Mouse (Mus musculus): ENCODE measurements at regions not wholly inside any gene's neighbourhood (a gene's known extent, or its start where the extent isn't known, plus 50 kb on each side); places are given as distances from the start of the nearest gene placed in this dataset.

DNA sequence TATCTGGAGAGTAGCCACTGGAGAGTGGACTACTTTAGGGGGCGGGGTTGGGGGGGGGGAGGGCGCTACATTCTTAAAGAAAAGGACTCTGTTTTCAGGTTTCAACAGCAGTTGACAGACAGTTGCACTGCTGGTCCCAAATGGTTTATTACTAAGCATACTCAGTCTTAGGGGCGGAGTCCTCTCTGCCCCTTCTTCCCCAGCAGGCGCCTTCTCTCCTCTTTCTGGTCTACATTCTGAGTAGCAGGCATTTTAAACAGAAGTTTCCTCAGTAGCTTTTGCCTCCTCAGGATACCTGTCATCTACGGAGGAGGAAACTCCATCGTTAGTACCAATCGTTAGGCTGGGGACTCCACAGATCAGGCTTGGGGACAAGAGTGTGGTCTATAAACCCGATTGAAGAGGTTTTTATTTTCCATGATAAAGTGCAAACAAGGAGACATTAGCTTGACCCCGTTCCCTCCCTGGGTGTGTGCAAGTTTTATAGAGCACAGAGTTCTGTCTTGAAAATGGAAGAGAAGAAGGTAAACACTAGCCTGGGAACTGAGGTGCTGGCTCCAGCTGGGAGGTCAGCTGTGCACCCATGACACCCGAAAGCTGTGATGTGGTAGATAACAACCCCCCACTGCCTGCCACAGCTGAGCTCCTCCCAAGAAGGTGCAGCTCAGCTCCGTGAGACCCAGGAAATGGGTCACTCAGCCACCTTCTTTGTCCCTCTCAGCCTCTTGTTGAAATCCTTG is 107.8 kb downstream of the Btg1 start:
- peak; percentile 50 for DNase-seq (ENCODE audit: low read depth, low spot score)

DNA sequence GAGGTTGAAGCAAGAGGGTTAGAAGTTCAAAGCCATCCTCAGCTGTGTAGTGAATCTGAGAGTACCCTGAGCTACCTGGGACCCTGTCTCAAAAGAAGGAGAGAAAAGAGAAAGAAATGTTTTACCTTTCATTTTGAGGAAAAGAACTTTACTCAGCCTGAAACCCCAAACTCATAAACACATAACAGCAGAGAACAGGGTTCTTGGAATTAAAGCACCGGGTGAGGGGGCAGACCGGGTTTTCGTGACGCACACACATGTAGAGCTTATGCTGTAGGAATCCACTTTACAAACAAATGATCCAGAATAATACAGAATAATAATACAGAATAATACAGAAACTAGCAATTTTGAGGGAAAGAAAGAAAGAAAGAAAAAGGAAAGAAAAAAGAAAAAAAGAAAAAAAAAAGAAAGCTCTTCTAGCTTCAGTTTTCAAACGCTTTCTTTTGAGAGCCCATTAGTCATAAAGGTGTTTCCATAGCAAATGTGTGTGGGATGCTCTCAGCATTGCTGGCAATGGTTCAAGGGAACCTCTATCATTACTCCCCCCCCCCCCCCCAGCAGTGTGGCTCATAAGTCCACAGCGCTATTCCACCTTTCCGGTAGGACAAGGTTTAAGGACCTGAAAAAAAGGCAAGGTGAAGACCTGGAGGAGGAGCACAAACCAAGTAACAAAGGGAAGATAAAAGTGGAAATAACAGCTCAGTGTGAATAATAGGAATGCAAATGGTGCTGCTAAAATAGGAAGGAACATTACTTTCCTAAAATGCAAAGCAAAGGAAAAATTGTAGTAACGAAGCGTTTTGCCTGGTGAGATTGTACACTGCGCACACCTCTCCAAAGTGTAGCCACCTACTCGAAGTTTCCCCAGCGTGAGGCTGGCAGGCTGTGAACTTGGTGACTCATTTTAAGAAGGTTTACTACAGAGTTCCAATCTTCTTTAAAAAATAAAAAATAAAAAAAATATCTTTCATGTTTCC is 110.3 kb downstream of the Btg1 start:
- no peak for DNase-seq (ENCODE audit: low read depth, low spot score)

DNA sequence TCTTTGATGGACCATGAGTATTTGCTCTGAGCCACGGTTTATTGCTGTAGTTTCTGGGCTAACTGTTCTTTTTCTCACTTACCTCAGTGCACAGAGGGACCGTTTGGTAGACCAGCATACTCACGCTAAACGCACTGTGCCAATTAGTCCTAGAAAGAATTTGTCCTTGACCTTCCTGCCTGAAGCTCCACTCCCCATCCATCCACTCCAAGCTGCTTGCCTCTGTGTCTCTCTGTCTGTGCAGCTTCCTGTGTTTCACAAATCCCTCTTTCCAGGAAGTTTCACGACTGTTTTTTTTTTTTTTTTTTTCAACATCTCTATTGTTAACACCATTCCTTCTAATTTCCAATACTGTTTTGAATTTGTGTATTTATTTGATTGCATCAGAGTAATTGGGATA is 116.8 kb downstream of the Btg1 start:
- DNase-seq (ENCODE audit: low read depth, low spot score), result peak; percentile 74

DNA sequence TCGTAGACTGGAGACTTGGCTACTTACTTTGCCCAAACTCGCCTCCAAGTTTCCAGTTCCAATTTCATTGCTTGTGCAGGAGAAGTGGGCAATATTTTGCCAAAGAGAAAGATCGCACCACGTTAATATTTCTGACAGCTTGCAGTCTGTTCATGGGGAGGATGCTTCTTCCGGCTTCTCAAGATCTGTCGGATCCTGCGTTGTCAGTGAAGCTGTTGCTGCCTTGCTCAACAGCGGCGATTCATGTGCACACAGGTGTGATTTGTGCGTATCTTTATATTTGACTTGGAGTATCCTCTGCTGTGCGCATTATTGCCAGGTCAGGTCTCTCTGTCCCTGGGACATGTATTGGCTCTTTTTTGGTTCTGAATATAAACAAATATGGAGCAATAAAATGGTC is 118.3 kb downstream of the Btg1 start:
- DNase-seq (ENCODE audit: low read depth, low spot score), result no peak

DNA sequence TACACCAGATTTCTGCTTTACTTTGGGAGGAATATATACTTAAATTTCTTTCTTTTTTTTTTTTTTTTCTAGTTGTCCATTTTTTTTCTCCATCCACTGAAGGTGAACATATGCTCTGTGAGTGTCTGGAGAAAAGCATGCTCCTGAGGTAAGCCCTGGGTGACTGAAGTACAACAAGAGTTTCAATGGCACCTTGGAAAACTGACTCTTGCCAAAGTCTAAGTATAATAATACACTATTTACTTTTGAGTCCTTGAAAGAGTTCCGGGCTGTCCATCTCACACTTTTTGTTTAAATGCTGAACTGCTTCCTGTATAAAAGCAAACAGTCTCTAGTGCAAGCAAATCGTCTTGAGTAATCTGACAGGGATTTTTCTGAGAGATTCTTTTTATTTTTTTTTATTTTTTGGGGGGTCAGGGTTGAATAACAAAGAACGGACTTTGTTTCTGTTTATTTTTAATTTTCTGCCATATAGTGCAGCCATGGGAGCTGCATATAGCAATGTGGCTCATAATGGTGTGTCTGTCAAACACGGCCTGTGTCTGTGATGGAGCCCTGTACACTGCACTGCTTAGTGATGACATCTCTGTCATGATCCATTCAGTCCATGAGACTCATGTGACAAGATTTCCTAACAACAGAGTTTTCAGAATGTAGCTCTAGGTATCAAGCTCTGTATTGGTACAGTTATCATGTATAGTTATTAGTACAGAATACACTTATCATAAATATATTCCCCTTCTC is 119.3 kb downstream of the Btg1 start:
- DNase-seq (ENCODE audit: low read depth, low spot score), result no peak

DNA sequence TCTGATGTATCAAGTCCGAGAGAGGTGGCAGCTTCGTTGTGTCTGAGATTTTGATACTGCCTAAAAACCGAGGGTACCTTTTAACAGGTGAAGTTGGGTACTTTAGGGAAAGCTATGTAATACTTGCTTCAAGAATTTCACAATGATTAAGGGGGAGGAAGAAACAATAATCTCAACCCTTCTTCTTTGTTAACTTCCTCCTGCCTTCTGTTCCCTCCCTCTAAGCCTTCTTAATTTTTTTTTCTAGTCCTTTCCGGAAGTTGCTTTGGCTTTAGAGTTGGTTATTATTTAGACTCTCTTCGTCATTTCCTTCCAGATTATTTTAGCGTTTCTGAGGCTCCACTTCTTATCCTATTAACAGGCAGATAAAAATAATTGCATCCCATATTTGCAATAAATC is 121.2 kb downstream of the Btg1 start:
- DNase-seq (ENCODE audit: low read depth, low spot score), result no peak

DNA sequence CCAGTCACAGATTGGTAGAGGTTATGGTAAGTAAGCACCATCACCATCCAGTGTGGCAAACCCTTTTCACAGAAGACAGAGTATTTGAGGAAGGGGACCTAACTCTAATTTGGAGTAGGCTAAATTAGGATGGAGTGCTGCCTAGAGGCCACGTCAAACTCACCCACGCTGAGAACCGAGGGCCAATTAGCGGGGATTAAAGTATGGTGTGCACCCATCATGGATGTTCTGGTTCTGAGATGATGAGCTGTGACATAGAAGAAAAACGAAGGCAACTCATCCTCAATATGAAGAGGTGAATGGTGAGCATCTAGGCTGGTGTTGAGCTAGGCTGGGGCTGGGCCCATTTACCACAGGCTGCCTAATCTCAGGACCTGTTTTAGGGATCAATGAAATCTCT is 121.8 kb downstream of the Btg1 start:
- DNase-seq (ENCODE audit: low read depth, low spot score), result no peak

DNA sequence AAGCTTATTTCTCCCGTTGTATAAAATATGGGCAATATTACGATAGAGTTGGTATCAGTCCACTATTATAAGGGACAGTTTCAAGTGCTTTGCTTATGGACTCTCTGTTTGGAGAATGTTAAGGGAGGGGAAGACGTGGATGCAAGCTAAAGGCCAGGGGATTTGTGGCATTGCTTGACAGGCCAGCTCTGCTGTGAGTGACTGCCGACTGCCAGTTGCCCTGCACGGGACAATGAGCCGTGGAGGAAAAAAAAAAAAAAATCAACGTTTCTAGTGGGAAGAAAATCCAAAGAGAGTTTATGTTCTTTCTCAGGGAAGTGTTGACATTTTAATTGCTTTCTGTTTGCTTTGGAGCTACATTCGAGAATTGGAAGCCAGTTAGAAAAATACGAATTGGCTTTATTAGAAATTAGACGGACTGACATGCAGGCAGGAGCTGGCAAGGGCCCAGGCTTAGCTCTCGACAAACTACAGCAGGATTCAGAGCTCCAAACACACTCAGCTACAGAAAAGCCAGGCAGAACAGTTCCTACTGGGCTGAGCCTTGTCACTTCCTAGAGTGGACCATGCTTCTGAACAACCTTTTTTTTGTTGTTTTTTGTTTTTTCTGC is 127.5 kb downstream of the Btg1 start:
- no peak for DNase-seq (ENCODE audit: low read depth, low spot score)

DNA sequence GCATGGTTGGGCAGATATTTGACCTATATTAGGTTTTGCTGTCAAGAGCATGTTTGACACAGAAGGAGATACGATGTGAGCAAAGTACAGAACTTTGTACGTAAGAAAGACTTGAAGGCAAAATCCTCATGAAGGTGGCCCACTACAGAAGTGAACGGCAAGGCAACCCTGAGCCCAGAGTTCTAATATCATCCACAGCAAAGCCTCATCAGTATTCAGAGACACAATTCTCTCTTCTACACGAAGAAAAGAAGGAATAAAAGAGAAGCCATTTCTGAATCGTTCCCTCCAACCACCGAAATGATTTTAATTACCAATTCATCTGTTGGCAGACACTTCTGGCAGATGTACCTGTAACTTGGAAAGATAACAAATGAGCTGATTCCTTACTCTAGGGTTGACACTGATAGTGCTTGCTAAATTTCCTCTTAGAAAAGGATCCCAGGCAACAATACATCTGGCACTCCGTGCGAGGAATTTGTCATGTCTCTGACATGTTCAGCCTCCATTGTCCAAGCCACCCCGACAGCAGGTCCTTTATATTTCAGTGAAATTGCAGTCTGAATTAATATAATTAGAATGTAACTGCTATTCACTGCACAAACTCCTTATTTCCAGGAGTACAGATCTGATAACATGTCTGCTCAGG is 130.3 kb downstream of the Btg1 start:
- no peak for DNase-seq (ENCODE audit: low read depth, low spot score)

DNA sequence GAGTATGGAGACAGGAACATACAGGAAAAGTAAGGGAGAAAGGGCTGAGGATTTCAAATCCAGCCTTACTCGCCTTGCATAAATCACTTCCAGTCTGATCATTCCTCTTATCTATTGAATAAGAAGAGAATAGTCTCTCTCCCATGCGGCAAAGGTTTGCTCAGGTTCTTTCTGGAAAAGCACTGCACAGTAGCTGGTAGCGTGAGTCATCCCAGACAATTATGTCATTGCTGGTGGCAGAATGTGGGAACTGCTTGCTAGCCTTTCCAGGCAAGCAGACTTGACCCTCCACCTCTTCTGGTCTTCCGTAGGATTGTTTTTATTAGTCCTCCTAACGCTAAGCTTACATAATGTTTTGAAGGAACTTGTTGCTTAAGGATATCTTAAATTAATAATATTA is 134.1 kb downstream of the Btg1 start:
- DNase-seq (ENCODE audit: low read depth, low spot score), result peak; percentile 20

DNA sequence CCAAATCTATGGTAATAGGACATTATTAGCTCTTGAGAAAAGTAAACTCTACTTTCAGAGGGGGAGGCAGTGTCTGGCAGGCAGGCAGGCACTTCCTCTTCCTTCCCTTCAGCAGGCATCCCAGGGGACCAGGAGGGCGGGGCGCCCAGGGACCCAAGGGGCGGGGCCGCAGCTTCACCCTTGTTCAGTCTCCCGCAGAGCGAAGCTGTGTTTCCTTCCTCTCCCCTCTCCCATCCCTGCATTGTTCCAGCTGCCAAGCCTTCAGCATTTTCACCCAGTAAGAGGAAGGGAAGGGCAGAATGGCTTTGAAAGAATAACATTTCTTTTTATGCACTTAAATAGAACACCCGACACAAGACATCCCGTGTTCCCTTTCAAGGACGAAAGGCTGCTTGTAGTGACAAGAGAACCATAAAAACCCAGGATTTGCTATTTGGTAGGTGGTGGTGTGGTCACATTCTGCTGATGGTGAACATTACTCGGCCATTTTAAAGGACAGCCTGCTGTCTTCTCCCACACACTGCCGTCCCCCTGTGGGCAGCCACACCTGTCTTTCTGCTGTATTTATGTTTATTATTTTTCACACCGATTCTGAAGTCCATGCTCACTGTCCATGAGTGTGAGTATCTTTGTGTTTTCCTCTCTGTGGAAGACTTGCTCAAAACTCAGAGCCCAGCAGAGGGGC is 134.9 kb downstream of the Btg1 start:
- DNase-seq (ENCODE audit: low read depth, low spot score), result peak; percentile 97

DNA sequence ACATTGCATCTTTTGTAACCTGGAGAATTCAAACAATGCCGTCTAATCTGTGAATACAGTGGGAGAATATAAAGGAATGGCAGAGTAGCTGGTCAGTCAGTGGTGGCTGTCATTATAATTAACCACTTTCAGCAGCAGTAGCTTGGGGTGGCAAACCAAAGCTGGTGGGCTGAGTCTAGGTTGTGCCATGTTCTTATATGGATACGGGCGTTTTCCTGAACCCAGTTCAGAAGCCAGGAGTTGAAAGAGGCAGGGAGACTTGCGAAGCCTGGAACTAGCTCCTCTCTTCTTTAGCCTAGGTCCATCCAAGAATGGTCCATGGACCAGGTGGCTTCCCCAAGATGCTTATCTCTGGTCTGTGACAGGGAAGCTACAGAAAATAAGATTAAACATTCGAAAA is 135.7 kb downstream of the Btg1 start:
- DNase-seq (ENCODE audit: low read depth, low spot score), result no peak

DNA sequence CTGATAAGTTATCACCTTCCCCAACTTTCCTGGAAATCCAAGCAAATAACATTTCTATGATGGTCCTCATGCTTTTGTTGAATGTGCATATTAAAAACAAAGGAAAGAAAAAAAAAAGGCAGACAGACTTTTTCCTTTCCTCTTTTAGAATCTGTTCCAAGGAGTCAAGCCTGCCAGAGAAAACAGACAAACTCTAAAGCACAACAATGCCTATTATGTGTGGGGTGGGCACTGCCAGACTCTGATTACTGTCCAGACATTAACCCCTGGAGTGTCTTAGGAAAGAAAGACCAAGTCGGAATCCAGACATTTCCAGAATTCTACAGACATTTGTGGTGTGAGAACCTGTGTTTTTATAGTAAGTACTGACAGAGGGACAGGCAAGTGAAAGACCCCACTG is 136.7 kb downstream of the Btg1 start:
- no peak for DNase-seq (ENCODE audit: low read depth, low spot score)

DNA sequence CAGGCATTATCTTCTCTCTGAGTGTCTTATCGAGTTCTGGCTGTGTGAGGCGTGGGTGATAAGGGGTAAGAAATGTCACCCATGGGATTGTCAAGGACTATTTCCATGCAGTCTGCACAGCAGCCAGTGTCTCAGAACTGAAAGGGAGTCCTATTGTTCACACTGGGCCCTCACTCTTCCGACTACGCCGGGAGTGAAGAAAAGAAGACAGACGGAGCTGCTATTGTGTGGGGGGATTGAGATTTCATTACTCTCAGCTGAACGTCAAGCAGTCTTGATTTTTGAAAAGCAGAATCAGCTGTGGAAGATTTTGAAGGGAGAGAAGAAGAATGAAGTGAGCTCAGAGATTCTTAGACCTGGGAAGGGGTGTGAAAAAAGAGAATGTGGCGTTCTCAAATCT is 138.9 kb downstream of the Btg1 start:
- no peak for DNase-seq (ENCODE audit: low read depth, low spot score)

DNA sequence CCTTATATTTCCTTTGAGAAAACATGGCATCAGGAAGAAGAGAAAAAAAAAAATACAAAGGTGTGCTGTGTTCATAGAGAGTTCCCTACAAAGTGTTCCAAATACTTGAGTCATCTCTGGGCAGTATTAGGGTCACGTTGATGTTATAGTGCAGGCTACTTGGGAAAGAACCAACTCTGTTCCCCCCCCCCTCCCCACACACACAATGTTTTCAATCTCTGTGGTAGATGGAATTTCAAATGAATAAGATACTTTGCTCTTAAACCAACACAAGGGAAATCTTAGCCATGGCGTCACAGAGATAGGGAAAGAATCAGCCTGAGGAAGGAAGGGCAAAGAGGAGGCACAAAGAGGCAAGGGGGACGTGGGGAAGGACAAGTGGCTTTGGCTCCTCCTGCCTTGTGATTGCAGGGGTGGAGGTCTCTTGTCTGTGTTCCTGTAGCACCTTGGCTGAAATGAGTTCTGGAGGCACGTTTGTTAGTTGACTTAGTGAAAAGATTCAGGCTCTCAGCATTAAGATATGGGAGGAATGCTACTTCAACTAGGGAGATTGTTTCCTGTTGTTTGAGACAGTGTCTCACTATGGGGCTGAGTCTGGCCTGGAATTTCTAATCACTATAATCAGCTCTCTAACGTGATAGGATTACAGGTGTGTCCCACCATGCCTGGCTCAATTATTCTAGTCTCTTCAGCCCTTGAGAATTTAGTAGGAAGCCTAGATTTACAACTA is 139.7 kb downstream of the Btg1 start:
- no peak for DNase-seq (ENCODE audit: low read depth, low spot score)

DNA sequence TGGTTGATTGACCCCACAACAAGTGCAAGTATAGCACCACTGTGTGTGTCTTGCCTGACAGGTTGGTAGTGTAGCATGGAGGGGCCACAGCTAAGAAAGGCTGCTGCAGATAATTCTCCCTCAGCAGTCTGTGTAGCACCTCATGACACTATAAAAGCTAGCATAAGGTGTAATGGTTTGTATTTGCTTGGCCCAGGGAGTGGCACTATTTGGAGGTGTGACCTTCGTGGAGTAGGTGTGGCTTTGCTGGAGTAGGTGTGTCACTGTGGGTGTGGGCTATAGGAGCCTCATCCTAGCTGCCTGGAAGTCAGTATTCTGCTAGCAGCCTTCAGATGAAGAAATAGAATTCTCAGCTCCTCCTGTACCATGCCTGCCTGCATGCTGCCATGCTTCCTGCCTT is 140.5 kb downstream of the Btg1 start:
- DNase-seq (ENCODE audit: low read depth, low spot score), result no peak

DNA sequence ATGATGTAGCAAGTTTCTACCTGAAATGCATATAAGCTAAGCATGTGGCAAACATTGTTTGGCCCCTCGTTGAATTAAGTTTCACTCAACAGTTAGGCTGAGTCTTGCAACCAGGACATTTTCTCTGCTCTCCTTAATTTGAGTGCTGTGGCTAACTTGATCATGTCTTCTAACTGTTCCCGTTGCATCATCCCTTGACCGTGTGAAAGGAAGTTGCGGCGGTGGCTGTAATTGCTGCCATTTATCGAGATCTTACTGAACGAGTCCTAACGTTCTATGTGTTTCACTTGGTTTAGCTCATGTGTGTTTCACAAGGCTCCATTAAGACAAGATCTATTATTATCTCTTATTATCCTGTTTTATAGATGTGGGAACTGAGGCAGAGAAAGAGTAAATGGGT is 144.8 kb downstream of the Btg1 start:
- DNase-seq (ENCODE audit: low read depth, low spot score), result no peak

DNA sequence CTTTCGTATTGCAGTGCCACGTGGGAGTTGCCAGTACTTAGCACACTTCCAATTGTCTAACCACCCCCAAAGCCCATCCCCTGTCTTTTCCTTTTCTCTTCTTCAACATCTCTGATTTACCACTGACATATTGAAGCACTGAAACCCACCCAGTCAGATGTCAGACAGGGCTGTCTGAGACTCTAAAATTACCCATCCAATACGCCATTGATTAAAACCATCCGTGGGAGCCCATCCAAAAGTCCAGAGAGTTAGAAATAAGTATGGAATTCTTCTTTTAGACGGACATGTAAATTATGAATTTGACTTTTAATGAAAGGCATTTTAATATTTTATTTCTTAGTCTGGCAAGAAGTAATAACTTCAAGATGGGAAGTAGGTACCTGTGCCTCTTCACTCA is 148.8 kb downstream of the Btg1 start:
- DNase-seq (ENCODE audit: low read depth, low spot score), result no peak

DNA sequence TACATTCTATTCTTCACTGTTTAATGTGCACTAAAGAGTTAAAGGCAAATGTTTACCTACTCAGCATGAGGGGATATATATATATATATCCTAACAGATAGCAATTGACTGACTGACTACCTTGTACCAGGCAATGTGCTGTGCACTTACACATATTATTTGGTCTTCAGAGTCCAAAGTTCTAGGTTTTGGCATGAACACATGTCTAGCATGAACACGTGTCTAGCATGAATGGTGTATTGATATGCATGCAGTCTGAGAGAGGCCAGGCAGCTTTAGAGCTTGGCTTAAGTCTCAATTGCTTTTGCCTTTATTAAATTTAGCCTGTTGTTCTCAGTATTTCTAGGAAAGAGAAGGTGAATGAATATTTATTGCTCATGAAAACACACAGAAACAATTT is 161.4 kb downstream of the Btg1 start:
- no peak for DNase-seq (ENCODE audit: low read depth, low spot score)

DNA sequence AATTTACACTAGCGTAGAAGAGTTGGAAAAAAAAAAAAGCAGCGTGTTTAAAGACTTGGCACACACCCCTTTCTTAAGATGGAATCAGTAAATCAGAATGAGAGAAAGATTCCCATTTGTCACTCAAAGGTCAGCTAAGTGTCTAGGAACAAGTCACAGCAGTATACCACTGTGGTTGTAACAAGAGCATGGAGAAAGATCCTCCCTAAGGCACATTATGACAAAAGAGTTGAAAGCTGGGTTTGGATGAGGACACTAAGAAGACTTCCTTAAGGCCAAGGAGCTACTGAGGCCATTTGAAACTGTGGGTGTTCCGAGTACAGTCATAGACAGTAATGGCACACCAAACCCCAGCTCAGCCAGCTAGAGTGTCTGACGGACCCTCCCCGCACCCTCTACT is 167.2 kb downstream of the Btg1 start:
- no peak for DNase-seq (ENCODE audit: low read depth, low spot score)
